8 mouse cellular contexts compared by ENCODE assay signal in the genomic region with DNA sequence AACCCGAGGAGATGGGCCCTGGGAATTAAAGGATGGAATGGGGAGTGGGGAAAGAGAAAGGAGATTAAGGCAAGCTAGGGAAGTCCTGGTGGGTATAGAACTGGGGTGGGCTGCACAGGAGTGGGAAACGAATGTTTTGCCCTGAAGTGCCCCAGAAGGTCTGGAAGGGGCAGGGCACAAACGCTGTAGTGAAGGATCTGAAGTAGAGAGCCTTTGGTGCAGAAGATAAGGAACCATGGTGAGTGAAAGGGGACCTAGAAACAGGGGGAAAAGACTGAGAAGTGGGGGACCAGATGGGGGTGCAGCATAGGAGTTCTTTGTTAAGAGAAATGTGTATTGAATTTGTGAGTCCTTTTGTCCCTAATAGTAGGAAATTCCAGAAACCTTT. TPM values are rescaled to one million over a fixed set of nuclear protein-coding genes. Genes with fewer than 3 reads are reported as not detected.
DNase-seq lines count a peak whose midpoint lies in the region; ATAC-seq and TF ChIP-seq lines count a peak whose summit lies in the region.

A gene (plus strand): TSS at position 13 of the 388 bp plus-strand sequence.

- H3K27me3 ChIP-seq in heart, adult 2 months (ENCODE audit: control insufficient read depth, insufficient read depth, low read length) = no peaks in the 10 kb centered on the region
- H3K27me3 ChIP-seq in neural tube, embryonic 11.5 days (ENCODE audit: control insufficient read depth, insufficient read depth, low read length) = no peaks in the 10 kb centered on the region
- no peaks in the 10 kb centered on the region for H3K27me3 ChIP-seq in intestine, embryonic 16.5 days (replicated peaks; ENCODE audit: control insufficient read depth, insufficient read depth, low read length)
- H3K27me3 ChIP-seq in neural tube, embryonic 15.5 days (replicated peaks) = no peaks in the 10 kb centered on the region

- H3K27ac ChIP-seq in heart, adult 2 months = peak within 1 kb of the TSS; percentile 95
- H3K27ac ChIP-seq in neural tube, embryonic 11.5 days (ENCODE audit: low read depth, low read length) = peak within 1 kb of the TSS; percentile 91
- peak within 1 kb of the TSS; percentile 94 for H3K27ac ChIP-seq in intestine, embryonic 16.5 days (ENCODE audit: low read length)
- H3K27ac ChIP-seq in neural tube, embryonic 15.5 days (replicated peaks) = peak within 1 kb of the TSS; percentile 97

- 3% methylated on average over 3 of the region's 3 CpGs for WGBS in heart, adult 2 months
- WGBS in neural tube, embryonic 11.5 days = 1% methylated on average over 3 of the region's 3 CpGs
- 2% methylated on average over 3 of the region's 3 CpGs for WGBS in intestine, embryonic 16.5 days
- WGBS in neural tube, embryonic 15.5 days = 0% methylated on average over 3 of the region's 3 CpGs

- ATAC-seq in neural tube, embryonic 11.5 days (ENCODE audit: insufficient read depth, low FRiP score, low TSS enrichment) = no peak
- no peak for ATAC-seq in intestine, embryonic 16.5 days
- no peak for ATAC-seq in neural tube, embryonic 15.5 days (ENCODE audit: low FRiP score)
- no peak for ATAC-seq in granulocyte monocyte progenitor cell, adult 5-6 weeks (replicated peaks; ENCODE audit: poor library complexity, severe bottlenecking)

- H3K4me2 ChIP-seq in neural tube, embryonic 11.5 days (ENCODE audit: low read depth) = peak within 1 kb of the TSS; percentile 71
- peak within 1 kb of the TSS; percentile 84 for H3K4me2 ChIP-seq in intestine, embryonic 16.5 days (ENCODE audit: low read depth, low read length)
- peak within 1 kb of the TSS; percentile 87 for H3K4me2 ChIP-seq in neural tube, embryonic 15.5 days

- DNase-seq in heart, adult 2 months = no peak
- no peak for DNase-seq in heart, adult 18-20 months
- no peak for DNase-seq in neural tube, embryonic 11.5 days (ENCODE audit: low spot score)
- no peak for DNase-seq in neural tube, embryonic 10.5 days (ENCODE audit: extremely low spot score, low spot score)
- DNase-seq in adrenal gland, adult 18-20 months (ENCODE audit: low spot score in 2 of 2) = no peak

- intact Hi-C loops in heart, adult 2 months (cut with DNase I) = no loop called here

- TF ChIP-seq CTCF in heart, adult 2 months (IDR thresholded peaks at IDR 0.05) = no peak

- peak within 1 kb of the TSS; percentile 87 for H3K4me3 ChIP-seq in heart, adult 2 months
- H3K4me3 ChIP-seq in neural tube, embryonic 11.5 days (ENCODE audit: low read depth, low read length) = peak within 1 kb of the TSS; percentile 73
- H3K4me3 ChIP-seq in intestine, embryonic 16.5 days (ENCODE audit: low read length) = peak within 1 kb of the TSS; percentile 72
- peak within 1 kb of the TSS; percentile 88 for H3K4me3 ChIP-seq in neural tube, embryonic 15.5 days (replicated peaks)

- H3K79me2 ChIP-seq in heart, adult 2 months (replicated peaks; ENCODE audit: control insufficient read depth, insufficient read depth, low read length) = no peaks in the 10 kb centered on the region; the same call in 1 of the 2 replicates

- no peak for TF ChIP-seq POLR2A in heart, adult 2 months (IDR thresholded peaks at IDR 0.05; ENCODE audit: insufficient read depth, low read depth, low read length)

- TF ChIP-seq EP300 in heart, adult 2 months (IDR thresholded peaks at IDR 0.05; ENCODE audit: insufficient read depth, low read depth, low read length) = no peak

- no peaks in the 10 kb centered on the region for H3K36me3 ChIP-seq in heart, adult 2 months (ENCODE audit: control insufficient read depth, insufficient read depth, low read length)
- H3K36me3 ChIP-seq in neural tube, embryonic 11.5 days (ENCODE audit: control insufficient read depth, insufficient read depth, low read length) = no peaks in the 10 kb centered on the region
- no peaks in the 10 kb centered on the region for H3K36me3 ChIP-seq in intestine, embryonic 16.5 days (ENCODE audit: control insufficient read depth, insufficient read depth, low read length)
- 0 out of 2 replicates have a peak, but pooled peaks cover 4% of the 10 kb centered on the region for H3K36me3 ChIP-seq in neural tube, embryonic 15.5 days

- H3K4me1 ChIP-seq in heart, adult 2 months (ENCODE audit: control insufficient read depth, insufficient read depth, low read length) = peaks cover 1% of the 10 kb centered on the region
- H3K4me1 ChIP-seq in neural tube, embryonic 11.5 days (ENCODE audit: control insufficient read depth, insufficient read depth, low read length) = peaks cover 19% of the 10 kb centered on the region
- peaks cover 8% of the 10 kb centered on the region for H3K4me1 ChIP-seq in intestine, embryonic 16.5 days (ENCODE audit: control insufficient read depth, insufficient read depth, low read length)
- peaks cover 46% of the 10 kb centered on the region for H3K4me1 ChIP-seq in neural tube, embryonic 15.5 days

- H3K9me3 ChIP-seq in neural tube, embryonic 11.5 days (ENCODE audit: control insufficient read depth, low read length) = no peaks in the 10 kb centered on the region
- H3K9me3 ChIP-seq in intestine, embryonic 16.5 days (ENCODE audit: control insufficient read depth, low read length) = no peaks in the 10 kb centered on the region
- H3K9me3 ChIP-seq in neural tube, embryonic 15.5 days (replicated peaks) = no peaks in the 10 kb centered on the region

- H3K9ac ChIP-seq in heart, adult 2 months (ENCODE audit: low read depth, low read length) = peak within 1 kb of the TSS; percentile 78
- H3K9ac ChIP-seq in neural tube, embryonic 11.5 days (ENCODE audit: low read length) = peak within 1 kb of the TSS; percentile 77
- peak within 1 kb of the TSS; percentile 68 for H3K9ac ChIP-seq in intestine, embryonic 16.5 days (ENCODE audit: low read depth, low read length)
- peak within 1 kb of the TSS; percentile 78 for H3K9ac ChIP-seq in neural tube, embryonic 15.5 days (replicated peaks)

RNA-seq across cellular contexts. Expression of the gene that starts here (rescaled TPM):
- 1 to 10 TPM; 3.4 to 3.6 TPM for total RNA-seq in heart, adult 2 months (2021)
- 2.9 and 3.6 TPM in 2 replicates for polyA plus RNA-seq in heart, adult 2 months (2012; rRNA removed)
- total RNA-seq in heart, adult 18-20 months (2021) = 1 to 10 TPM; 1.4 to 3.7 TPM
- polyA plus RNA-seq in neural tube, embryonic 11.5 days (2014; fragmentation: Nextera tagmentation; extraction: Ambion mirVana) = 7.9 and 8.9 TPM in 2 replicates
- polyA plus RNA-seq in intestine, embryonic 16.5 days (2015; fragmentation: Nextera tagmentation; extraction: Ambion mirVana) = 3.8 and 4.2 TPM in 2 replicates
- 6.1 and 6.8 TPM in 2 replicates for polyA plus RNA-seq in neural tube, embryonic 15.5 days (2015; fragmentation: Nextera tagmentation; extraction: Ambion mirVana)
- total RNA-seq in adrenal gland, adult 18-20 months (2021) = 1 to 10 TPM; 3.0 to 4.1 TPM
- 4.1 and 6.8 TPM in 2 replicates for total RNA-seq in granulocyte monocyte progenitor cell, adult 5-6 weeks (2014; fragmentation: Nextera tagmentation)
- total RNA-seq in granulocyte monocyte progenitor cell, adult 5-6 weeks (2017) = 1.5 and 4.1 TPM in 2 replicates
